Comparison of ENCODE assay signal across 24 mouse cellular contexts in genomic region chr2:5304451-5304850, GRCm38 (mm10).
"Had no signal": no experiment of that assay in that cellular context is flagged by ENCODE, and none has a peak within 500 bp of the region (broad histone marks: within the 10 kb centered on the region; RNA-seq: fewer than 3 reads in every experiment).

No protein-coding gene starts in this region.

- ATAC-seq: hindbrain, embryonic 16.5 days; inflammation-experienced regulatory T-cells, adult 6 months; intestine, embryonic 15.5 days; intestine, postnatal 0 days had no signal

- H3K9me3 ChIP-seq: hindbrain, embryonic 10.5 days; hindbrain, embryonic 12.5 days; intestine, embryonic 15.5 days; limb, embryonic 10.5 days; limb, embryonic 12.5 days; liver, embryonic 13.5 days had no signal

- H3K27ac ChIP-seq: gastrocnemius, adult 2 months; heart, adult 2 months; hindbrain, embryonic 10.5 days; hindbrain, embryonic 12.5 days; hindbrain, embryonic 14.5 days; intestine, embryonic 15.5 days; kidney, postnatal 0 days; left cerebral cortex, adult 2 months; limb, embryonic 10.5 days; limb, embryonic 12.5 days; liver, embryonic 13.5 days had no signal

- H3K4me2 ChIP-seq: heart, embryonic 11.5 days; hindbrain, embryonic 12.5 days; hindbrain, embryonic 14.5 days; intestine, embryonic 15.5 days; limb, embryonic 12.5 days; liver, embryonic 11.5 days; liver, embryonic 13.5 days had no signal

- DNase-seq: gastrocnemius, adult 2 months; gastrocnemius, postnatal 10 days; gastrocnemius, postnatal 25 days; heart, adult 2 months; kidney, adult 18-20 months; kidney, adult 8-10 months; kidney, postnatal 14 days; kidney, postnatal 36 days; layer of hippocampus, adult 9-11 months; liver; liver, embryonic 13.5 days had no signal

- H3K4me1 ChIP-seq: hindbrain, embryonic 10.5 days; hindbrain, embryonic 12.5 days; intestine, embryonic 15.5 days; limb, embryonic 10.5 days; limb, embryonic 12.5 days; liver, embryonic 13.5 days had no signal

- H3K9ac ChIP-seq: hindbrain, embryonic 12.5 days; hindbrain, embryonic 14.5 days; intestine, embryonic 15.5 days; limb, embryonic 12.5 days; liver, embryonic 13.5 days had no signal

- H3K27me3 ChIP-seq: hindbrain, embryonic 12.5 days; intestine, embryonic 15.5 days; limb, embryonic 12.5 days; liver, embryonic 13.5 days had no signal

- H3K36me3 ChIP-seq: hindbrain, embryonic 10.5 days; hindbrain, embryonic 12.5 days; intestine, embryonic 15.5 days; limb, embryonic 10.5 days; limb, embryonic 12.5 days; liver, embryonic 13.5 days had no signal

- H3K4me3 ChIP-seq: gastrocnemius, adult 2 months; heart, adult 2 months; hindbrain, embryonic 10.5 days; hindbrain, embryonic 12.5 days; intestine, embryonic 15.5 days; left cerebral cortex, adult 2 months; limb, embryonic 10.5 days; limb, embryonic 12.5 days; liver, embryonic 13.5 days had no signal
